Mouse (Mus musculus): Measurements from ENCODE around the gene Slc9b2.

Slc9b2 gene

GRCm38 (mm10) chr3:135307411-135308259 is at the start of gene Slc9b2:
Gene Slc9b2, plus strand, starts transcription at chr3:135307700.
- DNase-seq, result peak; percentile 57

DNA sequence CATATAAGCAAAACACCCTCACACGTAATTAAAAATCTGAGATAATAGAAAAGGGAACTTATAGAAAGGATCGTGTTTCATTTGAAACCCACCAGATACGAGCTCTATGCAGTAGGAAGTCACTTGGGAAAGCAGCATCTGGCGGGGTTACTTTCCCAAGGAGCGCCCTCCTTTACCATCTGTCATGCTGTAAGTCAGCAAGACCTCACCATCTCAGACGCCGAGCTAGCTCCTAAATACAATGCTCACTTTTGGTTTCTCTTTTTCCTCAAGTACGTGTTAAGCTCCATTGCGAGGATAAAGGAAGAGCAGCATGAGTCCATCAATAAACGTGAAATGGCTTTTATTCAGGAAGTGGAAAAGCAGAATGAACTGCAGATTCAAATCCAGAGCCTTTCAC is 48.6 kb upstream of the Slc9b2 start:
- DNase-seq, result no peak

DNA sequence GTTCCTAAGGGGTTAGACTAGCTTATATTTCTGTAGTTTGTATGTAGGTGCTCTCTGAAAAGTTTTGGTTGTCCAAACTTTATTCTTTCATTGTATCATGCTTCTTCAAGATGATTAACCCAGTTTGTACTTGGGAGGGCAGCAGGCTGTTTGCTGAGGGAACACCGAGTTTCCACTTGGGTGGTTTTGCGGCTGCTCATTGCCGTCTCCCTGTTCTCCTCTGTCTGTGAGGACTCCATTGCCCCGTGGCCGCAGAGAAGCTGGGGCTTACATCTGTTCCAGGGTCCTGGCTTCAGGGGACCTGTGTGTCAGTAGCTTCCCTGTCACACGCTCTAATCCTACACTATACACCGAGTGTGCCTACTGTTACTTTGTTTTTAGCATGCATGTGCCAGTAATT is 47.3 kb upstream of the Slc9b2 start:
- DNase-seq, result no peak

GRCm38 (mm10) chr3:135268616-135269015 is 38.9 kb upstream of the Slc9b2 start:
- DNase-seq, result no peak

DNA sequence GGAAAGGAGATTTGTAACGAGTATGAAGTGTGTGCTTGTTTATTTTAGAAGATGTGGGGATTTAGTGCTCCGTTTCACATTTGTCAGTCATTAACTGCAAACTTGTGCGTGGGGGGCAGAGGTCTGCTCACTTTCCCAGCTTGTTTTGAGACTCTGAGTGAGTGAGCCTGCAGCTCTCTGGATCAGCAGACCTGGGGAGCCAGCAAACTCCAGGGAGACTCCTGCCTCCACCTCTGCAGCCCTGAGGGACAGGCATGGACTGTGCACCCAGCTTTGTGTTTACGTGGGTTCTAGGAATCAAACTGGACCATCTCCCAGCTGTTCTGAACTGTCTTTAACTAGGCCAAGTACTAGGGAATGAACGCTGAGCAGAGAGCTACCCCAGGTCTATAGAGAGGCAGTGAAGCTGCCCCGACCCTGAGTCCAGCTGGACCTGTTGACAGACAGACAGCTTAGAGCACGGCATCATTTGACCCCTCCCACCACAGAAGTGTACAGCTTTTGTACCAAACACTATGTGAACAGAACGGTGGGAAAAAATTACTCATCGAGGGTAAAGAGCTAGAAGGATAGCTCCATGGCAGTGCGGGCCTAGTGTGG is 38.0 kb upstream of the Slc9b2 start:
- DNase-seq, result no peak

DNA sequence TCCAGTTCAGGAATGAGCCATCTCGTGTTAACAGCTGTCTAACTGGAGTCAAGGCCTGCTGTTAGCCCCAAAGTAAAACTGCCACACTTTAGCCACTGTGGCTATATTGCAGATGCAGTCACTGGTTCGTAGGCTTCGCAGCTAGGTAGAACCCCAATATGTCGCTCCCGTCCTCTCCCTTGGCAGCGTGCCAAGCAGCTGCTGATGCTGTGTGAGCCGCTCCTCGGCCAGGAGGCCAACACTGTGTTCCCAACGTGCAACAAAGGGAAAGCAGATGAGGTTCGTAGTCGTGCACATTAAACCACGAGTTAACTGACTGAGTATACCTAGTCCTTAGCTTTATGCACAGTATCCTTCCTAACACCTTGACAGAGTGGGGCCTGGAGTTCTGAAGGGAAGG is 34.9 kb upstream of the Slc9b2 start:
- no peak for DNase-seq

- no peak for DNase-seq
Observed at GRCm38 (mm10) chr3:135273047-135273446, 34.5 kb upstream of the Slc9b2 start.

- peak; percentile 11 for DNase-seq
Observed at GRCm38 (mm10) chr3:135280160-135280559, 27.3 kb upstream of the Slc9b2 start.

DNA sequence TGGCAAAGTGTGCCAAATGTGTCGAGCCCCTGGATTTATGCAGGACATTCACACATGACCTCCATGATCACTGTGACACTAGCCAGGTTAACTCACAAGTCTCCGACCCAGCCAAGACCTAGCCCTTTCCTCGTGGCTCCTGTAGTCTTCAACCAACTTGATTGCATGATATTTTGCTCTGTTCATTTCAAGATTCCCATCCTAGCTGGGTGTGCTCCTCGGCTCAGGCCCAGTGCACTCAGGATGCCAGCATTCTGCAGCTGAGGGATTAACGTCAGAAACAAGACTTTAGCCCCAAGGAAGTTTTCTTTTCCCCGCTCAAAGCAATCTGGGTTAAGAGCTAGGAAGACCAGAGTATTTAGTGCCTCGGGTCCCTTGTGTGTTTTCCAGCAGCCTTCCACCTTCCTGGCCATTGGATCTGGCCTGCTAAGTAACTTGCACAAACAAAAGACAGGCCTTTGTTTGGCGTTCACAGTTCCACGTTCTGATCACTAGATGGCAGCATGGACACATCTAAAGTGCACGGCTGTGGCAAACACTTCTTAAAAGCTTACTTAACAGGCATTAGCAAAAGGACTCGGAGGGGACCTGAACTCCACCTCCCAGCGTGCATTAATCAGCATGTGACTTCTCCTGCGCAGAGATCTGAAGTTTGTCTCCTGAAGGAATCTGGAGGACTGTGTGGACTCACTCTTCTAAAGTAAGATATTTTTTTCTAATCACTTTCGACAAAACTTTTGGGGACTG is 26.7 kb upstream of the Slc9b2 start, which contains the start of gene Bdh2:
Bdh2 (plus strand) TSS at position 553 of the 747 bp plus-strand sequence.
- peak; percentile 76 for DNase-seq

GRCm38 (mm10) chr3:135281701-135282100 is 25.8 kb upstream of the Slc9b2 start:
- DNase-seq, result no peak

GRCm38 (mm10) chr3:135285256-135285655 is 22.2 kb upstream of the Slc9b2 start:
- DNase-seq, result no peak

- DNase-seq, result no peak
Observed at GRCm38 (mm10) chr3:135285807-135286206, 21.7 kb upstream of the Slc9b2 start.

GRCm38 (mm10) chr3:135288138-135288750 is 19.3 kb upstream of the Slc9b2 start:
- DNase-seq, result no peak

GRCm38 (mm10) chr3:135289148-135289547 is 18.4 kb upstream of the Slc9b2 start:
- no peak for DNase-seq

DNA sequence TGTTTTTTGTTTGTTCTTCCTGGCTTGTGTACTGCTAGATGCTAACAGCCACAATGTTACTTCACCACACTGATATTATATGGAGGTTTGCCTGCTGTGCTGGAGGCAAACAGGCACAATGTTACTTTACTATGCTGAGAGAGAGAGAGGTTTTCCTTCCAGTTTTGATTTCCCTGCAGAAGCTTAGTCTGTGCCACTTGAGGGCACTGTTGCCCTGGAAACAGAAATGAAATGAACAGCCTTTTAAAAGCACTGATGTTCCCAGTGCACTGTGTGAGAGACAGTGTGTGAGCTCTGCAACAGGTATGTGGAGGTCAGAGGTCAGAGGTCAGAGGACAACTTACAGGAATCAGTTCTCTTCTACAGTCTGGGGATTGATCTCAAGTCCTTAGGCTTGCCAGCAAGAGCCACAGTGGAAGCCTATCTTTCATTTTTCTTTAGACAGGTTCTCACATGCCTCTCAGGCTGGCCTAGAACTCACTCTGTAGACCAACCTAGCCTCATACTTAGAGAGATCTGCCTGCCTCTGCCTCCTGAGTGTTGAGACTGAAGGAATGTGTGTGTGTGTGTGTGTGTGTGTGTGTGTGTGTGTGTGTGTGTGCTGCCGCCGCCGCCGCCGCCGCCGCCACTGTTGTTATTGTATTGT is 17.1 kb upstream of the Slc9b2 start:
- peak; percentile 69 for DNase-seq

DNA sequence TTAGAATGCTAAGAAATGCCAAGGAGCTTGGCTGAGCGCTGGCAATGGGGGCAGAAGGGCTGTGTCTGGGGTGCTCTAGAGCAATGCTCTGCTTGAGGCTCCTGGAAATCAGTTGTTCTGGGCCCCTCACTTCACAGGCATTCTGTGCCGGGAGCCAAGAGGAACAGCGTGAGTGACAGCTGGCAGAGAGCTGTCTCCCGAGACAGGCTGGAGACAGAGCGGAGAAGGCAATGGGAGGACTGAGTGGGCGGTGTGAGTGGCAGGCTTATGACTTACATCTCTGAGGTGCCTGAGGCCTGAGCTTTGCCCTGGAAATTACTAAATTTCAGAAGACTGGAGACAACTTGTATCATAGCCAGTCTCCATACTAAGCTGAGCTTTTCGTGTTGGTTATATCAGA is 13.8 kb upstream of the Slc9b2 start:
- DNase-seq, result no peak

DNA sequence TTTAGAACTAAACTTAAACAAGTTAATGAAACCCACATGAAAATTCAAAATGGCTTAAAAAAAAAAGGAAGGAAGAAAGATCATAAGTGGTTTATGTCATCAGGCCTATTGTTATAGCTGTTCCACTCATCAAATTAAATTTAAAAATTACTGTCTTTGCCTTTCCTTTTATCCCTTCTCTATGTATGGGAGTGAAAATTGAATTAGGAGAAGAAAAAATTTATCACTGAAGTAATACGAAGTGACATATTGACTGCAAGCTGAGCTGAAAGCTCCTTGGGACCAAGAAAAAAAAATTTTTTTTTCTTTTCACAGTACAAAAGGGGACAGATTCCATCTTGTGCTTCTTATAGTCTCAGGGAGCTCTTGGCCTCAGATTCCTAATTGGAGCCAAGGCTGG is 11.9 kb upstream of the Slc9b2 start:
- no peak for DNase-seq

- no peak for DNase-seq
Observed at GRCm38 (mm10) chr3:135298560-135298959, 8.9 kb upstream of the Slc9b2 start.

- DNase-seq, result no peak
Observed at GRCm38 (mm10) chr3:135300081-135300480, 7.4 kb upstream of the Slc9b2 start.

GRCm38 (mm10) chr3:135304060-135304459 is 3.4 kb upstream of the Slc9b2 start:
- no peak for DNase-seq

GRCm38 (mm10) chr3:135304566-135304965 is 2.9 kb upstream of the Slc9b2 start:
- no peak for DNase-seq

GRCm38 (mm10) chr3:135312916-135313491 is 5.5 kb downstream of the Slc9b2 start:
- DNase-seq, result no peak
